Mouse (Mus musculus): ENCODE data around the gene Gkn1. TPM values are rescaled to one million over a fixed set of nuclear protein-coding genes. Genes with fewer than 3 reads are reported as not detected.

Gene Gkn1
- polyA plus RNA-seq, 1 experiment from 2014 or later: not detected

- Histone ChIP-seq H3K9ac (ENCODE audit: low read length) (no peak overlapping the region), H3K27ac (ENCODE audit: low read length) (no peak overlapping the region), H3K4me2 (ENCODE audit: low read depth, low read length) (no peak overlapping the region), H3K4me1 (ENCODE audit: control insufficient read depth, insufficient read depth, low read length) (peaks cover 18% of the 10 kb centered on the region), H3K9me3 (replicated peaks; ENCODE audit: control insufficient read depth, low read length) (no peaks in the 10 kb centered on the region), H3K4me3 (ENCODE audit: low read length) (peak overlapping the region; percentile 20), H3K36me3 (ENCODE audit: control insufficient read depth, insufficient read depth) (no peaks in the 10 kb centered on the region), H3K27me3 (ENCODE audit: control insufficient read depth, insufficient read depth, low read length) (peaks cover 9% of the 10 kb centered on the region)
- no peak for ATAC-seq (replicated peaks; ENCODE audit: extremely low read depth, insufficient read depth, low FRiP score)
- WGBS: 51% methylated on average over 2 of the region's 2 CpGs
These were observed 18.4 kb downstream of the Gkn1 start for GRCm38 (mm10) chr6:87332380-87332779.

GRCm38 (mm10) chr6:87328265-87329173 lies 22.2 kb downstream of the Gkn1 start:
- H3K4me3 ChIP-seq (ENCODE audit: low read length): no peak overlapping the region
- peak overlapping the region; percentile 16; the same call in 1 of the 2 replicates for H3K4me2 ChIP-seq (ENCODE audit: low read depth, low read length)
- peak overlapping the region; percentile 50; the same call in 1 of the 2 replicates for H3K27ac ChIP-seq (ENCODE audit: low read length)
- 48% methylated on average over 22 of the region's 22 CpGs for WGBS
- no peaks in the 10 kb centered on the region for H3K36me3 ChIP-seq (ENCODE audit: control insufficient read depth, insufficient read depth)
- H3K4me1 ChIP-seq (ENCODE audit: control insufficient read depth, insufficient read depth, low read length): peaks cover 13% of the 10 kb centered on the region
- no peak overlapping the region for H3K9ac ChIP-seq (ENCODE audit: low read length)
- H3K9me3 ChIP-seq (replicated peaks; ENCODE audit: control insufficient read depth, low read length): no peaks in the 10 kb centered on the region
- ATAC-seq (replicated peaks; ENCODE audit: extremely low read depth, insufficient read depth, low FRiP score): 0 out of 2 replicates have a peak, but pooled peaks have one; percentile 28
- 0 out of 2 replicates have a peak, but pooled peaks cover 2% of the 10 kb centered on the region for H3K27me3 ChIP-seq (ENCODE audit: control insufficient read depth, insufficient read depth, low read length)

- 79% methylated on average over 2 of the region's 2 CpGs for WGBS
- no peak for ATAC-seq (replicated peaks; ENCODE audit: extremely low read depth, insufficient read depth, low FRiP score)
- H3K4me2 ChIP-seq (ENCODE audit: low read depth, low read length): no peak overlapping the region
- H3K9ac ChIP-seq (ENCODE audit: low read length): no peak overlapping the region
- H3K27me3 ChIP-seq (ENCODE audit: control insufficient read depth, insufficient read depth, low read length): no peaks in the 10 kb centered on the region
- no peaks in the 10 kb centered on the region for H3K36me3 ChIP-seq (ENCODE audit: control insufficient read depth, insufficient read depth)
- H3K27ac ChIP-seq (ENCODE audit: low read length): no peak overlapping the region
- no peak overlapping the region for H3K4me3 ChIP-seq (ENCODE audit: low read length)
- H3K9me3 ChIP-seq (replicated peaks; ENCODE audit: control insufficient read depth, low read length): no peaks in the 10 kb centered on the region
- H3K4me1 ChIP-seq (ENCODE audit: control insufficient read depth, insufficient read depth, low read length): peaks cover 13% of the 10 kb centered on the region
These were observed 23.8 kb downstream of the Gkn1 start for GRCm38 (mm10) chr6:87326932-87327331.

GRCm38 (mm10) chr6:87323381-87323780 lies 27.4 kb downstream of the Gkn1 start:
- H3K4me3 ChIP-seq (ENCODE audit: low read length): no peak overlapping the region
- H3K9ac ChIP-seq (ENCODE audit: low read length): no peak overlapping the region
- ATAC-seq (replicated peaks; ENCODE audit: extremely low read depth, insufficient read depth, low FRiP score): no peak
- no peak overlapping the region for H3K27ac ChIP-seq (ENCODE audit: low read length)
- H3K27me3 ChIP-seq (ENCODE audit: control insufficient read depth, insufficient read depth, low read length): no peaks in the 10 kb centered on the region
- H3K36me3 ChIP-seq (ENCODE audit: control insufficient read depth, insufficient read depth): no peaks in the 10 kb centered on the region
- no peak overlapping the region for H3K4me2 ChIP-seq (ENCODE audit: low read depth, low read length)
- WGBS: 77% methylated on average over 2 of the region's 2 CpGs
- peaks cover 4% of the 10 kb centered on the region; the same call in 1 of the 2 replicates for H3K4me1 ChIP-seq (ENCODE audit: control insufficient read depth, insufficient read depth, low read length)
- no peaks in the 10 kb centered on the region for H3K9me3 ChIP-seq (replicated peaks; ENCODE audit: control insufficient read depth, low read length)

- H3K36me3 ChIP-seq (ENCODE audit: control insufficient read depth, insufficient read depth): no peaks in the 10 kb centered on the region
- ATAC-seq (replicated peaks; ENCODE audit: extremely low read depth, insufficient read depth, low FRiP score): no peak
- no peak overlapping the region for H3K4me2 ChIP-seq (ENCODE audit: low read depth, low read length)
- no peaks in the 10 kb centered on the region for H3K27me3 ChIP-seq (ENCODE audit: control insufficient read depth, insufficient read depth, low read length)
- H3K27ac ChIP-seq (ENCODE audit: low read length): no peak overlapping the region
- WGBS: 93% methylated on average over 7 of the region's 7 CpGs
- H3K4me3 ChIP-seq (ENCODE audit: low read length): no peak overlapping the region
- no peaks in the 10 kb centered on the region for H3K4me1 ChIP-seq (ENCODE audit: control insufficient read depth, insufficient read depth, low read length)
- H3K9ac ChIP-seq (ENCODE audit: low read length): no peak overlapping the region
- no peaks in the 10 kb centered on the region for H3K9me3 ChIP-seq (replicated peaks; ENCODE audit: control insufficient read depth, low read length)
These were observed 32.1 kb downstream of the Gkn1 start for GRCm38 (mm10) chr6:87318651-87319050.

GRCm38 (mm10) chr6:87316966-87317365 lies 33.8 kb downstream of the Gkn1 start:
- WGBS: 68% methylated on average over 8 of the region's 8 CpGs
- no peak for ATAC-seq (replicated peaks; ENCODE audit: extremely low read depth, insufficient read depth, low FRiP score)
- Histone ChIP-seq H3K27me3 (ENCODE audit: control insufficient read depth, insufficient read depth, low read length) (no peaks in the 10 kb centered on the region), H3K4me3 (ENCODE audit: low read length) (no peak overlapping the region), H3K27ac (ENCODE audit: low read length) (no peak overlapping the region), H3K4me1 (ENCODE audit: control insufficient read depth, insufficient read depth, low read length) (no peaks in the 10 kb centered on the region), H3K36me3 (ENCODE audit: control insufficient read depth, insufficient read depth) (no peaks in the 10 kb centered on the region), H3K9ac (ENCODE audit: low read length) (no peak overlapping the region), H3K9me3 (replicated peaks; ENCODE audit: control insufficient read depth, low read length) (no peaks in the 10 kb centered on the region), H3K4me2 (ENCODE audit: low read depth, low read length) (no peak overlapping the region)

- Histone ChIP-seq H3K4me1 (ENCODE audit: control insufficient read depth, insufficient read depth, low read length) (no peaks in the 10 kb centered on the region), H3K27me3 (ENCODE audit: control insufficient read depth, insufficient read depth, low read length) (no peaks in the 10 kb centered on the region), H3K36me3 (ENCODE audit: control insufficient read depth, insufficient read depth) (peaks cover 2% of the 10 kb centered on the region), H3K9ac (ENCODE audit: low read length) (no peak overlapping the region), H3K27ac (ENCODE audit: low read length) (no peak overlapping the region), H3K4me2 (ENCODE audit: low read depth, low read length) (no peak overlapping the region), H3K4me3 (ENCODE audit: low read length) (no peak overlapping the region), H3K9me3 (replicated peaks; ENCODE audit: control insufficient read depth, low read length) (no peaks in the 10 kb centered on the region)
- no peak for ATAC-seq (replicated peaks; ENCODE audit: extremely low read depth, insufficient read depth, low FRiP score)
- WGBS: 74% methylated on average over 4 of the region's 4 CpGs
These were observed 38.0 kb downstream of the Gkn1 start for GRCm38 (mm10) chr6:87312761-87313160.

- no peak for ATAC-seq (replicated peaks; ENCODE audit: extremely low read depth, insufficient read depth, low FRiP score)
- H3K4me1 ChIP-seq (ENCODE audit: control insufficient read depth, insufficient read depth, low read length): no peaks in the 10 kb centered on the region
- 58% methylated on average over 8 of the region's 8 CpGs for WGBS
- no peak overlapping the region for H3K9ac ChIP-seq (ENCODE audit: low read length)
- H3K36me3 ChIP-seq (ENCODE audit: control insufficient read depth, insufficient read depth): peaks cover 7% of the 10 kb centered on the region
- no peak overlapping the region for H3K4me2 ChIP-seq (ENCODE audit: low read depth, low read length)
- H3K27me3 ChIP-seq (ENCODE audit: control insufficient read depth, insufficient read depth, low read length): no peaks in the 10 kb centered on the region
- H3K4me3 ChIP-seq (ENCODE audit: low read length): no peak overlapping the region
- no peaks in the 10 kb centered on the region for H3K9me3 ChIP-seq (replicated peaks; ENCODE audit: control insufficient read depth, low read length)
- no peak overlapping the region for H3K27ac ChIP-seq (ENCODE audit: low read length)
These were observed 46.3 kb downstream of the Gkn1 start for GRCm38 (mm10) chr6:87304486-87304885.

GRCm38 (mm10) chr6:87302746-87303145 lies 48.0 kb downstream of the Gkn1 start:
- no peaks in the 10 kb centered on the region for H3K4me1 ChIP-seq (ENCODE audit: control insufficient read depth, insufficient read depth, low read length)
- no peak overlapping the region for H3K27ac ChIP-seq (ENCODE audit: low read length)
- no peaks in the 10 kb centered on the region for H3K27me3 ChIP-seq (ENCODE audit: control insufficient read depth, insufficient read depth, low read length)
- peaks cover 5% of the 10 kb centered on the region; the same call in 1 of the 2 replicates for H3K36me3 ChIP-seq (ENCODE audit: control insufficient read depth, insufficient read depth)
- 77% methylated on average over 5 of the region's 5 CpGs for WGBS
- no peak for ATAC-seq (replicated peaks; ENCODE audit: extremely low read depth, insufficient read depth, low FRiP score)
- no peaks in the 10 kb centered on the region for H3K9me3 ChIP-seq (replicated peaks; ENCODE audit: control insufficient read depth, low read length)
- no peak overlapping the region for H3K9ac ChIP-seq (ENCODE audit: low read length)
- H3K4me2 ChIP-seq (ENCODE audit: low read depth, low read length): no peak overlapping the region
- H3K4me3 ChIP-seq (ENCODE audit: low read length): no peak overlapping the region

Measured in heart, embryonic 16.5 days (tissue).